Mouse (Mus musculus) liver, embryonic 11.5 days (tissue): ENCODE results near the gene Hpf1. TPM values are rescaled to one million over a fixed set of nuclear protein-coding genes. Genes with fewer than 3 reads are reported as not detected.

Experiments
- ATAC-seq: fragments of 200-750 bp; cut with Nextera tagmentation; replicated peaks from 2 replicates; pipeline ENCODE4 v1.8.0; 2017; ENCODE audit warnings: moderate number of reproducible peaks, mild to moderate bottlenecking, moderate TSS enrichment, moderate library complexity; ENCODE audit not compliant: low FRiP score
- DNase-seq: peaks from one replicate; pipeline ENCODE4 v3.0.0-alpha.2; 2017; ENCODE audit warnings: low spot score
- H3K27ac ChIP-seq: fragments of 300-500 bp; sonication (generic); 2 replicates; pipeline ENCODE4 v1.5.1; 2014; ENCODE audit warnings: mild to moderate bottlenecking, low read depth, low read length, control low read depth
- H3K27me3 ChIP-seq: fragments of 300-500 bp; sonication (generic); replicated peaks from 2 replicates; pipeline ENCODE4 v1.6.1; 2014; ENCODE audit warnings: low read length, mixed read lengths; ENCODE audit not compliant: control insufficient read depth, insufficient read depth
- H3K36me3 ChIP-seq: fragments of 300-500 bp; sonication (generic); 2 replicates; pipeline ENCODE4 v1.6.1; 2014; ENCODE audit warnings: mild to moderate bottlenecking, low read length, moderate library complexity, mixed read lengths; ENCODE audit not compliant: control insufficient read depth, insufficient read depth
- H3K4me1 ChIP-seq: fragments of 300-500 bp; sonication (generic); replicated peaks from 2 replicates; pipeline ENCODE4 v1.6.1; 2014; ENCODE audit warnings: low read length, mixed read lengths; ENCODE audit not compliant: control insufficient read depth, insufficient read depth
- H3K4me2 ChIP-seq: fragments of 300-500 bp; sonication (generic); 2 replicates; pipeline ENCODE4 v1.6.1; 2014; ENCODE audit warnings: mild to moderate bottlenecking, control low read depth, moderate library complexity
- H3K4me3 ChIP-seq: fragments of 300-500 bp; sonication (generic); 2 replicates; pipeline ENCODE4 v1.5.1; 2014; ENCODE audit warnings: low read depth, low read length, control low read depth
- H3K9ac ChIP-seq: fragments of 300-500 bp; sonication (generic); 2 replicates; pipeline ENCODE4 v1.6.1; 2014; ENCODE audit warnings: low read depth, low read length, control low read depth
- H3K9me3 ChIP-seq: fragments of 300-500 bp; sonication (generic); 2 replicates; pipeline ENCODE4 v1.6.1; 2016; ENCODE audit warnings: low read length, inconsistent platforms, mixed read lengths; ENCODE audit not compliant: control insufficient read depth
- WGBS: fragments of 180-500 bp; shearing (Covaris S2); extraction: QIAGEN DNeasy Blood & Tissue Kit; methylation state at CpG from one replicate; pipeline ENCODE4 v1.1.7; 2014; 5-methylcytosine and 5-hydroxymethylcytosine counted together
- polyA plus RNA-seq: library from polyadenylated mRNA; unstranded; fragments of >200 nt; fragmentation: Nextera tagmentation; extraction: Ambion mirVana; gene quantifications from 2 replicates; pipeline ENCODE4 v1.2.1, GENCODE M21; 2014

The Hpf1 gene
- polyA plus RNA-seq, 1 experiment from 2014 or later, result 133 TPM

- ATAC-seq, result no peak
- WGBS, result 32% methylated on average over 3 of the region's 3 CpGs
- Histone ChIP-seq H3K4me2 (no peak overlapping the region), H3K36me3 (no peaks in the 10 kb centered on the region), H3K4me3 (no peak overlapping the region), H3K9ac (no peak overlapping the region), H3K27me3 (no peaks in the 10 kb centered on the region), H3K4me1 (no peaks in the 10 kb centered on the region), H3K9me3 (no peaks in the 10 kb centered on the region), H3K27ac (no peak overlapping the region)
- no peak for DNase-seq
Measured at GRCm38 (mm10) chr8:60865504-60866114, 24.6 kb upstream of the Hpf1 start.

GRCm38 (mm10) chr8:60867468-60868115, 22.6 kb upstream of the Hpf1 start:
- no peaks in the 10 kb centered on the region for H3K4me1 ChIP-seq
- H3K27ac ChIP-seq, result no peak overlapping the region
- H3K36me3 ChIP-seq, result no peaks in the 10 kb centered on the region
- no peak overlapping the region for H3K4me2 ChIP-seq
- WGBS, result 39% methylated on average over 4 of the region's 4 CpGs
- no peak for ATAC-seq
- H3K4me3 ChIP-seq, result no peak overlapping the region
- no peak overlapping the region for H3K9ac ChIP-seq
- no peaks in the 10 kb centered on the region for H3K27me3 ChIP-seq
- DNase-seq, result no peak
- H3K9me3 ChIP-seq, result no peaks in the 10 kb centered on the region

GRCm38 (mm10) chr8:60868236-60868965, 21.8 kb upstream of the Hpf1 start:
- ATAC-seq (no peak), DNase-seq (no peak)
- H3K27me3 ChIP-seq, result no peaks in the 10 kb centered on the region
- H3K9me3 ChIP-seq, result no peaks in the 10 kb centered on the region
- 77% methylated on average over 4 of the region's 4 CpGs for WGBS
- no peak overlapping the region for H3K9ac ChIP-seq
- no peak overlapping the region for H3K4me3 ChIP-seq
- H3K4me1 ChIP-seq, result no peaks in the 10 kb centered on the region
- no peak overlapping the region for H3K4me2 ChIP-seq
- H3K27ac ChIP-seq, result no peak overlapping the region
- H3K36me3 ChIP-seq, result no peaks in the 10 kb centered on the region

- ATAC-seq (no peak), DNase-seq (no peak)
- no peaks in the 10 kb centered on the region for H3K27me3 ChIP-seq
- no peaks in the 10 kb centered on the region for H3K36me3 ChIP-seq
- no peaks in the 10 kb centered on the region for H3K9me3 ChIP-seq
- no peak overlapping the region for H3K27ac ChIP-seq
- 84% methylated on average over 2 of the region's 2 CpGs for WGBS
- H3K9ac ChIP-seq, result no peak overlapping the region
- no peak overlapping the region for H3K4me3 ChIP-seq
- H3K4me2 ChIP-seq, result no peak overlapping the region
- H3K4me1 ChIP-seq, result no peaks in the 10 kb centered on the region
Measured at GRCm38 (mm10) chr8:60869761-60870160, 20.5 kb upstream of the Hpf1 start.

GRCm38 (mm10) chr8:60870231-60871193, 19.7 kb upstream of the Hpf1 start:
- DNase-seq, result no peak
- no peak overlapping the region for H3K9ac ChIP-seq
- no peak overlapping the region for H3K4me2 ChIP-seq
- H3K27me3 ChIP-seq, result no peaks in the 10 kb centered on the region
- no peaks in the 10 kb centered on the region for H3K4me1 ChIP-seq
- no peaks in the 10 kb centered on the region for H3K36me3 ChIP-seq
- no peak for ATAC-seq
- no peak overlapping the region for H3K4me3 ChIP-seq
- H3K27ac ChIP-seq, result no peak overlapping the region
- WGBS, result 78% methylated on average over 13 of the region's 13 CpGs
- no peaks in the 10 kb centered on the region for H3K9me3 ChIP-seq

GRCm38 (mm10) chr8:60878617-60879016, 11.6 kb upstream of the Hpf1 start:
- Histone ChIP-seq H3K27me3 (no peaks in the 10 kb centered on the region), H3K4me3 (no peak overlapping the region), H3K27ac (no peak overlapping the region), H3K9ac (no peak overlapping the region), H3K9me3 (no peaks in the 10 kb centered on the region), H3K36me3 (no peaks in the 10 kb centered on the region), H3K4me2 (no peak overlapping the region), H3K4me1 (no peaks in the 10 kb centered on the region)
- 71% methylated on average over 2 of the region's 2 CpGs for WGBS
- ATAC-seq, result no peak
- no peak for DNase-seq

GRCm38 (mm10) chr8:60883419-60884137, 6.6 kb upstream of the Hpf1 start:
- Histone ChIP-seq H3K9ac (no peak overlapping the region), H3K4me3 (no peak overlapping the region), H3K27me3 (no peaks in the 10 kb centered on the region), H3K9me3 (no peaks in the 10 kb centered on the region), H3K4me1 (no peaks in the 10 kb centered on the region), H3K27ac (no peak overlapping the region), H3K36me3 (no peaks in the 10 kb centered on the region), H3K4me2 (no peak overlapping the region)
- DNase-seq, result no peak
- WGBS, result 53% methylated on average over 4 of the region's 4 CpGs
- no peak for ATAC-seq

GRCm38 (mm10) chr8:60886736-60887135, 3.5 kb upstream of the Hpf1 start:
- peaks cover 8% of the 10 kb centered on the region for H3K4me1 ChIP-seq
- DNase-seq (no peak), ATAC-seq (no peak)
- H3K4me3 ChIP-seq, result no peak overlapping the region
- no peak overlapping the region for H3K4me2 ChIP-seq
- no peak overlapping the region for H3K27ac ChIP-seq
- H3K9ac ChIP-seq, result no peak overlapping the region
- no peaks in the 10 kb centered on the region; the same call in 1 of the 2 replicates for H3K36me3 ChIP-seq
- H3K27me3 ChIP-seq, result no peaks in the 10 kb centered on the region
- H3K9me3 ChIP-seq, result no peaks in the 10 kb centered on the region
- whole genome bisulfite sequencing, result 70% methylated on average over 6 of the region's 6 CpGs
